Mouse (Mus musculus) kidney, adult 2 months (tissue): ENCODE results near the gene Adgrb2. TPM values are rescaled to one million over a fixed set of nuclear protein-coding genes. Genes with fewer than 3 reads are reported as not detected.
A peak's percentile ranks its signal among the peaks of the same experiment; 100 is the strongest.

Source experiments
- DNase-seq: peaks from one replicate; pipeline ENCODE4 v3.0.0; 2021
- H3K27ac ChIP-seq: fragments of 200-500 bp; 2 replicates; pipeline ENCODE4 v1.5.1; 2012; ENCODE audit warnings: low read depth, low read length, control low read depth, inconsistent platforms; ENCODE audit not compliant: insufficient read depth
- H3K27me3 ChIP-seq: fragments of 200-500 bp; replicated peaks from 2 replicates; pipeline ENCODE4 v1.6.1; 2012; ENCODE audit warnings: mild to moderate bottlenecking, moderate library complexity, low read length, inconsistent platforms; ENCODE audit not compliant: control insufficient read depth, insufficient read depth
- H3K36me3 ChIP-seq: fragments of 200-500 bp; 2 replicates; pipeline ENCODE4 v1.6.1; 2012; ENCODE audit warnings: mild to moderate bottlenecking, moderate library complexity, low read length, inconsistent platforms; ENCODE audit not compliant: control insufficient read depth, insufficient read depth
- H3K4me1 ChIP-seq: fragments of 200-500 bp; 2 replicates; pipeline ENCODE4 v1.6.1; 2011; ENCODE audit warnings: low read length; ENCODE audit not compliant: control insufficient read depth, insufficient read depth
- H3K4me3 ChIP-seq: fragments of 200-500 bp; 2 replicates; pipeline ENCODE4 v1.5.1; 2011; ENCODE audit warnings: mild to moderate bottlenecking, low read depth, low read length, control low read depth; ENCODE audit not compliant: insufficient read depth
- CTCF ChIP-seq: fragments of 200-500 bp; conservative IDR thresholded peaks from 2 replicates; pipeline ENCODE4 v1.5.1; 2011; ENCODE audit warnings: low read depth, mild to moderate bottlenecking, control low read depth, low read length, moderate library complexity, mixed read lengths; ENCODE audit not compliant: insufficient read depth, insufficient read length
- POLR2A ChIP-seq: fragments of 200-500 bp; IDR thresholded peaks from one replicate; pipeline ENCODE4 v1.6.1; 2011; ENCODE audit warnings: low read depth, low read length, control low read depth
- WGBS: fragments of 180-500 bp; shearing (Covaris S2); methylation state at CpG from one replicate; pipeline ENCODE4 v1.1.7; 2018; 5-methylcytosine and 5-hydroxymethylcytosine counted together
- polyA plus RNA-seq: library from polyadenylated mRNA; depleted of rRNA; stranded (reverse); fragments of >200 nt; gene quantifications from 2 replicates; pipeline ENCODE4 v1.2.3, GENCODE M21; 2012; rRNA removed

Adgrb2 gene
- 0.66 and 1.3 TPM in 2 replicates for polyA plus RNA-seq

DNA sequence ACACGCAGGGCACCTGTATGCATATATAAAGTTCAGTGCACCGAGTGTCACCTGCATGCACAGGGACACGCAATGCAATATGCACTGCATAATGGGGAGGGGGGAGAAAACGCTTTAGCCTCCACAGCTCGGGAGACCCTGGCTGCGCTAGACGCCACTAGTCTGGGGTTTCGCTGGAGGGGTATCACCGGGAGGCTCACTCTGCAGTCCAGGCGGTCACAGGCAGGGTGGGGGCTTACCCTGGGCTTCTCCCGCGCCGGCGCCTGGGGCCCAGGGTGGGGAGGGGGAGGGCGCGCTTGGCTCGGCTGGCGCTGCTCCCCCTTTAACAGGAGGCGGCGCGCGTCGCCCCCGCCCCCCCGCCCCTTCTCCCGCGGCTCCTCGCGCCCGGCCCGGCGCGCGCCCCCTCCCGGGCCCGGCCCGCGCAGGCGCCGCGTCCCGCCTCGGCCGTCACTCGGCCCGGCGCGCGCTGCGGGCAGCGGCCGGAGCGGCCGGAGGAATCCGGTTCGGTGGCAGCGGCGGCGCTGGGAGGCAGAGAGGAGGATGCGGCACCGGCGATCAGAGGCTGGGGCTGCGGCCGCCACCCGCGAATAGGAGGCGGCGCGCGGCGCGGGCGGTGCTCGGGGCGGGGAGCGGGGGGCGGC lies at the start of gene Adgrb2:
Gene Adgrb2, plus strand, starts transcription at position 450 of the 641 bp plus-strand sequence.
- 5% methylated on average over 73 of the region's 77 CpGs for WGBS
- Histone ChIP-seq H3K36me3 (no peaks in the 10 kb centered on the region), H3K4me1 (peaks cover 7% of the 10 kb centered on the region; the same call in 1 of the 2 replicates), H3K27me3 (peaks cover 7% of the 10 kb centered on the region), H3K27ac (no peak within 1 kb of the TSS), H3K4me3 (peak within 1 kb of the TSS; percentile 49)
- no peak for DNase-seq
- TF ChIP-seq POLR2A = no peak
- no peak for TF ChIP-seq CTCF

DNA sequence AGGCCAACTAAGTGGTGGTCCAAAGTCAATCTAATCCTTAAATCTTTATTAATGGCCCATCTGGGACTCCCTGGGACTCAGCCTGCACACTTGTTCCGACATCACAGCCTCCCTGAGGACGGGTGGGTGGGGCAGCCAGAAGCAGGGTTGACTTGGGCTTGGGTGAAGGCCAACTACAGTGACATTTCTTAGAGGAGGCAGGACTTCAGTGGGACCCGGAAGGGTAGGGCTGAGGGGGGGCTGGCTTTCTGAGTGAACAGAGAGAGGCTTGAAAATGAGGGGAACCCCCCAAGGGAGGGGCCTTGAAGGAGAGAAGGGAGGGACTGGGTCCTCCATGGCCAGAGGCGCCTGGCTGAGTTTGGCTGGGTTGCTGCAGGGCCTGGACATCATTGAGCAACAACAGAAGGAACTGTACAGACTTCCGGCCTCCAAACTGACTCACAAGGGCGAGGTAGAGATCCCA lies 33.3 kb upstream of the Adgrb2 start:
- H3K36me3 ChIP-seq = no peaks in the 10 kb centered on the region
- no peak overlapping the region for H3K4me3 ChIP-seq
- no peaks in the 10 kb centered on the region for H3K4me1 ChIP-seq
- no peaks in the 10 kb centered on the region for H3K27me3 ChIP-seq
- TF ChIP-seq CTCF (no peak), POLR2A (no peak)
- DNase-seq = peak; percentile 25
- WGBS = 64% methylated on average over 6 of the region's 6 CpGs
- H3K27ac ChIP-seq = no peak overlapping the region

DNA sequence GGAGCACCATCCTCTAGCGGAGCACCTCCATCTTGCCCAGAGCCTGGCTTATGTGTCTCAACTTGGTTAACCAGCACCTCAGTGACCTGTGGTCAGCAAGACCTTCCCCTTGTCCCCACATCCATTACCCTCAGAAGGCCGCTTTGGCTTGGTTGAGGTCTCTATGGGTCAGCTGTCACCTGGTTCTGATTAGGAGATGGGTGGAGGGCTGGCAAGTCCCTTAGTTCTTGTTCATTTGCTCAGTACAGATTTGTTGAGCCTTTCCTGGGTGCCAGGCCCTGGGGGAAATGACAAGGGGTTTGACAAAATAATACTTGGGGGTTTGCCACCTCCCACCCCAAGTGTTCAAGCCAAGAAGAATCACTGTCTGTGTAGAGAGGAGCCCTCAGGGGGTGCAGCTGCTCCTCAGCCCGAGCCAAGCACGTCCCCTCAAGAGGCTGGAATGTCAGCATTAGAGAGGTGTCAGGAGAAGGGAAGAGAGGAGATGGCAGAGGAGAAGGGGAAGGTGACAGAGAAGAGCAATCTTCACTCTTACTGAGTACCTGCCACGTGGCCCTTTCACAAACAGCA lies 32.3 kb upstream of the Adgrb2 start:
- 61% methylated on average over 5 of the region's 5 CpGs for WGBS
- TF ChIP-seq CTCF (no peak), POLR2A (no peak)
- DNase-seq = no peak

DNA sequence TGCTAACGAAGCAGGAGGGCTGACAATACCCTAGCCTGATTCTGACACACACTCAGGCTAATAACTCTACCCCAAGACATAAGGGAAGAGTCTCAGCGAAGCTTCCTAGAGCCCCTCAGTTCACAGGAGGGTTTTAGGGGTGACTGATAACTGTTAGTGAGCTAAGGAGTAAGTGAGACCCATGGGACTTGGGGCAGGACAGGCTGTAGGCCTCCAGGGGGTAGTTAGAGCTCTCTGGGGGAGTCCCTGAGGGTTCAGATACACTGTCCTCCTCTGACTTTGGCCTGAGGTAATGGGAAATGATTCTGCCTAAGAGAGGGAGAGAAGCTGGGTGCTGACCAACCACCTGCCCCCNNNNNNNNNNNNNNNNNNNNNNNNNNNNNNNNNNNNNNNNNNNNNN lies 30.1 kb upstream of the Adgrb2 start:
- Histone ChIP-seq H3K27ac (no peak overlapping the region), H3K4me1 (no peaks in the 10 kb centered on the region), H3K36me3 (no peaks in the 10 kb centered on the region), H3K4me3 (no peak overlapping the region), H3K27me3 (no peaks in the 10 kb centered on the region)
- 86% methylated on average over 2 of the region's 2 CpGs for WGBS
- no peak for DNase-seq
- TF ChIP-seq CTCF (no peak), POLR2A (no peak)

More for the DNA sequence above, 32.3 kb upstream of the Adgrb2 start:
- H3K36me3 ChIP-seq = no peaks in the 10 kb centered on the region
- no peaks in the 10 kb centered on the region for H3K4me1 ChIP-seq
- no peak overlapping the region for H3K4me3 ChIP-seq
- H3K27me3 ChIP-seq = no peaks in the 10 kb centered on the region
- H3K27ac ChIP-seq = no peak overlapping the region

DNA sequence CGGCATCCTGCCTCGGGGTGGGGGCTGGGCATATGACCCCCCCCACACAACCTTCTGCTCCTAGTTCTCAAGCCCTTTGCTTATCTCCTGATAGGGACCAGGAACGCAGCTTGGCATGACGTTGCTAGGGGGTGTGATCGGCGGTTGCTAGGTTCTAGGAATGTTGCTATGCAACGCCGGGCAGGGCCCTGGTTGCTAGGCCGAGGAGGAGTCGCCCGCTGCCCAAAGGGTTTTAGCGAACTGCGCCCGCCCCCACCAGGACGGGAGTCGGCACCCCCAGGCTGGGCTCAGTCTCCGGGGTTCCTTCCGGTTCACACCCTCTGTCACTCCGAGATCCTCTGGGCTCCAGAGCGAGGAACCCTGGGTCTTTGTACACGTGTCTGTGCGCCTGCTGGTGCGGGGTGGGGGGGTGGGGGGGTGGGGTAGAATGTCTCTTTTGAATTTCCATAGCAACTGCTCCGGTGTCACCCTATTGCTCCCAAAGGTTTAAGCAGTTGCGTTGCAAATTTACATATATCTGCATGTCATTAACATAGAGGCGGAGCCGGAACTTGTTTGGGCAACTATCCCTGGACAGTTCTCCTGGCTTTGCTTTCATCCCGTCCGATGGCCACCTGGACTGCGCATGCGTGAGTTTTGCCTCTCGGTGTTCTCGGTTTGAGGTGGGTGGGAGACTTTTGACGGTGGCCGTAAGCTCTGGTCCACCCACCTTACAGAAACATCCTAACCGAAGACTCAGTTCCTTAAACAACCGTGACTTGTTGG lies 24.3 kb upstream of the Adgrb2 start:
- WGBS = 2% methylated on average over 37 of the region's 37 CpGs
- Histone ChIP-seq H3K4me3 (peak overlapping the region; percentile 44; the same call in 1 of the 2 replicates), H3K36me3 (no peaks in the 10 kb centered on the region), H3K4me1 (no peaks in the 10 kb centered on the region), H3K27me3 (no peaks in the 10 kb centered on the region), H3K27ac (no peak overlapping the region)
- peak; percentile 59 for DNase-seq
- TF ChIP-seq POLR2A (no peak), CTCF (no peak)

DNA sequence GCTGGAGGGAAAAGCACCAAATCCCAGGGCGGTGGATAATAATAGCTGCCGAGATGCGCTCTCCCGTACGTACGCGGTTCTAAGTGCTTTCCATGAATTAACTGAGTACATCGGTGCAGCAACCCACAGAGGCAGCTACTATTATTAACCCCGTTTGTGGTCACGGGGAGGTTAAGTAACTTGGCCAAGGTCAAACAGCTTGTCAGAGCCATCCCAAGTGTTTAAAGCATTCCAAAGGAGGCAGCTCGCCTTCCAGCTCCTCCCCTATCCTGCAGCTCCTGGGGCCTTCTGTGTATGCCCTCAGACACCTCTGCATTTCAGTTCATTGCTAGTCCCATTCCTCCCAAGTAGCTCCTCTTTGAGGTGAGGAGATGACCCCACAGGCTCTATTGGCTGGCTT lies 19.4 kb upstream of the Adgrb2 start:
- TF ChIP-seq POLR2A (no peak), CTCF (no peak)
- no peak for DNase-seq
- no peaks in the 10 kb centered on the region for H3K4me1 ChIP-seq
- H3K36me3 ChIP-seq = no peaks in the 10 kb centered on the region
- 79% methylated on average over 11 of the region's 11 CpGs for WGBS
- H3K27ac ChIP-seq = no peak overlapping the region
- H3K27me3 ChIP-seq = no peaks in the 10 kb centered on the region
- H3K4me3 ChIP-seq = no peak overlapping the region

DNA sequence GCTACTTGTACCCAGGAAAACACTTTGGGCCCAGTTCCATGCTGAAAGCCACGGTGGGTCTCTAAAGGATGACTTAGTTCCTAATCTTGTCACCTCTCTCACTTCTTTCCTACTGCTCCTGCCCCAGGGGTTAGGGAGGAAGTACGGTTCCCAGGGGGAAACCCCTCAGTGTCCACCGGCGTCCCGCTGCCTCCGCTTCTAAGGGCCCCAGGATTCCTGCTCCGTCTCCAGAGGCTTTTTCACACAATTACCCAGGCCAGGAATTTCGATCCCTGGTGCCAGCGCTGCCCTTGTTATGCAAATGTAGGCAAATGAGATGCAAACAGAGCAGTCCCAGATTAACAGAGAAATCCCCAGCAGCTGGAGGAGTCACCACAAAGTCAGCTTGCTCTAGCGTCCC lies 18.5 kb upstream of the Adgrb2 start:
- 47% methylated on average over 10 of the region's 10 CpGs for WGBS
- Histone ChIP-seq H3K36me3 (no peaks in the 10 kb centered on the region), H3K27me3 (no peaks in the 10 kb centered on the region), H3K4me3 (no peak overlapping the region), H3K27ac (no peak overlapping the region), H3K4me1 (no peaks in the 10 kb centered on the region)
- DNase-seq = no peak
- no peak for TF ChIP-seq CTCF
- no peak for TF ChIP-seq POLR2A
